Mouse (Mus musculus) left cerebral cortex, adult 9 months (tissue): Measurements from ENCODE around the gene Qtrt2.

Experiments used
- DNase-seq, 2 experiments: peaks; one replicate each; pipeline ENCODE4 v3.0.0; 2022; ENCODE audit warnings: low spot score in 2 of 2

Gene Qtrt2

GRCm38 (mm10) chr16:43926341-43926859 is at the start of gene Qtrt2:
TSS of gene Qtrt2 (minus strand) at chr16:43926809.
- DNase-seq, result no peak

DNA sequence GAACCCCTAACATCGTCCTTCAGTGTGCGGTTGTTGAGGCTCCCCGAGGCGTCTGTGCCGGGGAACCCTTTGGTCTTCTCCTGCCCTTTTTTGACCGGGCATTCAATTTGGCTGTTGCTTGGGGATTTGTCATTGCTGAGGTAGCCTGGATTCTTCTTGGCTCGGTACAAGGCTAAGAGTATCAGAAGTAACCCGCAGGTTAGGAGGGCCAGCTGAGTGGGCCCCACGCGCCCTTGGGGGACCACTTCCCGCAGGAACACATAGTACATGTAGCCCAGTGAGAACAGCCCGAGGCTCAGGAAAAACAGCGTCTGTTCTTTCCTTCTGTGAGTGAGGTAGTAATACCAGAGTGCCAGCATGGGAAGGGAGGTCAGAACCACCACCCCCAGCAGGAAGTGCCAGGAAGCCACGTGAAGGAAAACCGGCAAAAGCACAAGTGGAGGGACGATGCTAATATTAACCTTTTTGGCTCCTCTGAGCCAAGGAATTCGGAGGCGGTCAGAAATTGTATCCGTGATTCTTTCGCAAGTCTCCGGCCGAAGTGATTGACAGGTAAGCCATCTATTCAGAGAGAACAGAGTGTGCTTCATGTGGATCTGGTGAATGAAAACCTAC is 47.1 kb upstream of the Qtrt2 start:
- DNase-seq, result no peak

DNA sequence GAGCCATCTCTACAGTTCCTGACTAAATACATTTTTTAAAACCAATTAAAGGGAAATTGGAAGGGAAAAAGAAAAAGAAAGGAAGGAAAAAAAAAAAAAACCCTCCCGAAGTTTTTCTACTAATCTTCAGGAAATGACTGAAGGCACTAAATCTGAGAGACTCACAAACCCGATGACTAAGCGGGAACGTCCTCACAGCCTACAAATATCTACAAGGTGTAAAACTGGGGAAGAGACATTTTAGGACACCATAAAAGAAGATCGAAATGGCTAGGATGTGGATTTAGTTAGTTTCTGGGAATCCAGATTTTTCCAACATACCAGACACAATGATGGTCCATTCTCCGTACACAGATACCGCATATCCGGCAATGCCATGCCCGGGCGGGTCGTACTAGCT is 46.5 kb upstream of the Qtrt2 start:
- DNase-seq, result no peak

DNA sequence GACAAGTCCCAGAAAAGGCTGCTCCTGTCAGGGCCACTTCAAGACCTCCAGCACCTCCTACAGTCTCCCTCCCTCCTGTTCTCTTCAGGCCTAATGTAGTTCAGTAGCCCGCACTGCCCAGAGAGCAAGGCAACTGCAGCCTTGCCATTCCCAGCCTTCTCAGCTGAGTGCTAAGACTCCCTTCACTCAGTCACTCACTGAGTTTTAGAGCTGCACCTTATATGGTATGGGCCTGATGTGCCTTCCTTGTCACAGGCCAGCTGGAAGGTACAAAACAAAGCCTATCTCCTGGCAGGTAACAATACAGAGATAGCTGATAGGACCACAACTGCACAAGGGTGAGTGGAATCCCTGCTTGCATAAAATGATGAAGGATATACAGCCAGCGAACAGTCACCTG is 45.8 kb upstream of the Qtrt2 start:
- DNase-seq, result no peak

DNA sequence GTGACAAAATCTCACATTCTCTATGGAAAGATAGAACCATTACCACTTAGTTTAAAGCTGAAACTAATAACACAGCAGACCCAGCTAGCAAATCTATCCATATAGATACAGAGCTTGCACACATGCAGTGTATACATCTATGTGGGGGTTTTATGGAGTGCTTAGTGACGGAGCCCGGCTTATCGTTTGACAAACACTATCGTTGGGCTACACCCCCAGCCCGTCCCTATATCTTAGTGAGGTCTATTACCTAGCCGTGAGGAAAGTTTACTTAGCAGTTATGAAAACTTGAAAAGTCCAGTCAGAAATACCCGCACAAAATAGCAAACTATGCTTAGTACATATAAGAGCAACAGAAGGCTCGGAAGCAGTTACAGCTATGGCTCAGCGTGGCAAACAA is 45.1 kb upstream of the Qtrt2 start:
- DNase-seq, result no peak

DNA sequence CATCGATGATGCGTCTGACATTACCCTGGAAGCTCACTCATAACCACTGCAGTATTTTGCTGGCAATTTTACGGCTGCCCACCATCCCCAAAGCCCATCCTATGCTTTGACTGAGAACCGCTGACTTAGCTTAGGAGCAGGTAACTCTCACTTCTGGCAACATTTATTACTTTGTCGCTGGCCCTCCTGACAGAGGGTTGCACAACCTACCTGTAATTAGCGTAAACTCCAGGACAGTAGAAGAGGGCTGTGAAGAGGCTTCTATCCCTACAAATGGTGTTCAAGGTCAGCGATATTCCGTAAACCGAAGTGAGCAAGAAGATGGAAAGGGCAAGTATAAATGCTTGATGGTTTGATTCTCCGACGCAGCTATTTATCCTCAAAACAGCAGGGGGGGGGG is 44.6 kb upstream of the Qtrt2 start:
- DNase-seq, result no peak

DNA sequence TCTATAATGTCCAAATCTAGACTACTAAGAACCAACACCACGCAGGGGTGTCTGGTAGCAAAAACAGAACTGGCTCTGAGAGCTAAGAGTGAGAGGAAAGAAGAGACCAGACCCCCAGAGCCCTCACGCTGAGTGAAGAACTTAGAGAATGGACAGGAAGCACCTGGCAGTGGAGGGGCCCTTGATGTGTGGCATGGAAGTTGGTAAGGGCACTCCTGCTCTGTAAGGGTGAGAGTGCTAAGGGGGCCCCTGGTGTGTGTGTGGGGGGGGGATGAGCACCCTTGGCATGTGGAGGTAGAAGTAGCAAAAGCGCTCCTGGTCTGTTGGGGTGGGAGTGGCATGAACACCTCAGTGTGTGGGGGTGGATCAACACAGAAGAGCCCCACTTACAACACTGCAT is 43.8 kb upstream of the Qtrt2 start:
- no peak for DNase-seq

- DNase-seq, result no peak
These were observed 39.3 kb upstream of the Qtrt2 start for GRCm38 (mm10) chr16:43965781-43966389.

DNA sequence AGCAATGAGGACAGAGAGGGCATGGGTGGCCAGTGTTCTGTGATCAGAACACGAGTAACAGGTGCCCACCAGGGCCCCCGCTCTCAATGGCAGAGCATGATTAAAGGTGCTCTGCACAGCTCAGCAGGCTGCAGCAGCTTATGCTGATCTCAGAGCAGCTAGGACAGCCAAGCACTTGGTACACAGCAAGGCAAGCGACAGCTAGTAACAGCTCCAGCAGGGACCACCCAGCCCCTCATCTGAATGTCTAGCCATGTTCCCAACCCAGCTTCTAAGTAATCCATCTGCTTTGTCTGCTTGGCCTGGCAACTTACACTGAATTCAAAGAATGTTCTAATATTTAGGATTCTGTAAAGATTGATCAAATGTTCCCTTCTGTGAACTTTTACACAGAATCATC is 37.2 kb upstream of the Qtrt2 start:
- DNase-seq, result no peak

GRCm38 (mm10) chr16:43963291-43963690 is 36.7 kb upstream of the Qtrt2 start:
- DNase-seq, result no peak

GRCm38 (mm10) chr16:43958038-43958437 is 31.4 kb upstream of the Qtrt2 start:
- no peak for DNase-seq

DNA sequence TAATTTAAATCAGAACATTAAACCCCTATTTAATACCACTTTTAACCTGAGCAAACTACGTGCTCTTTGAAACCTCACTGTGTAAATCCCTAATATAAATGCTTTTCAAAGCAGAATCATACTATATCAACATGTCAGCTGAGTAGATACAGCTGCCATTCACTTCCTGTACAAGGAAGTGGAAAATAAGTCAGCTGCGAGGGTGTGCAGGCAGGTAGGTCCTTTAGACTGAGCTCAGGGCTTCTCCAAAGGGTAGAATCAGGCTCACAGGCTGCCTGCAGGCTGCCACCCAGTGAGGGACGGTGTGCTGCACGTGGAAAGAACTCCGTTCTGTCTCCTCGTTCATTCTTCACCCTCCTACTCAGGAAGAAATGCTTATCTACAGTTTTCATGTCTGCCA is 28.3 kb upstream of the Qtrt2 start:
- DNase-seq, result no peak

DNA sequence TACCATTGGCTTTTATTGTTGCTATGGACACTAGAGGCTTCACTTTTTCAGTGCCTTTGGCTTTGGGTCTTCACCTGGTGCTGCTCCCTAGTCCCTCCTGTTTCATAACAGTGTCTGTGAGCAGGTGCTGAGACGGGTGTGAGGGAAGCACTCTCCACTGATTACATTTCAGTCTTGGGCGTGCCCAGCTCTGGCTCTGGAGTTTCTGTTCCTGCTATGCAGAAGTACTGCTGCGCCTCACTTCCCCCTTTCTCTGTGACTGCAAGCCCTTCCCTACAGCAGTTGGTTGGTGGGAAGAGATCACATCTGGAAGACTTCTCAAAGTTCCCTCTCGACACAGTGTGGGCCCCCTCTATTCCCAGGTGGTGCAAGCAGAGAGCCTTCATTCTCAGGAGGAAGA is 25.0 kb upstream of the Qtrt2 start:
- DNase-seq, result no peak

DNA sequence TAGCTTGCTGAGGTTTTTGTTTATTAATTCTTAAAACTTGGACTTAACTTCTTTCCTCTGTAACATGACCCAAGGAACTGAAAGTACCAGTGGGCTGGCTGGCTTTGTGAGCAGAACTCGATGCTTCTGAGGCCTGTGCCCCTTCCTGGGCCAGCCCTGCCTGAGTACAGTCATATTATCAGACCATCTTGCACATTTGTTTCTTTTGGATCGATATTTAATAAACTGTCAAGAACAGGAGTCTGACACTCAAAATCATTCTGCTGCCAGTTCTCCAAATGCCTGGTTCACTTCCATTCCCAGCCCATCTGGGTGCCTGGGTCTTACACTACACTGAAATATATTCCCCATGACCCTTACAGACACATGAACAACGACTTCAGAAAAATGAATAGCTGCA is 19.3 kb upstream of the Qtrt2 start:
- DNase-seq, result no peak

- DNase-seq, result no peak
These were observed 18.7 kb upstream of the Qtrt2 start for GRCm38 (mm10) chr16:43945351-43945750.

GRCm38 (mm10) chr16:43940846-43941245 is 14.2 kb upstream of the Qtrt2 start:
- DNase-seq, result no peak

GRCm38 (mm10) chr16:43935892-43936291 is 9.3 kb upstream of the Qtrt2 start:
- no peak for DNase-seq

GRCm38 (mm10) chr16:43935367-43935766 is 8.8 kb upstream of the Qtrt2 start:
- no peak for DNase-seq

DNA sequence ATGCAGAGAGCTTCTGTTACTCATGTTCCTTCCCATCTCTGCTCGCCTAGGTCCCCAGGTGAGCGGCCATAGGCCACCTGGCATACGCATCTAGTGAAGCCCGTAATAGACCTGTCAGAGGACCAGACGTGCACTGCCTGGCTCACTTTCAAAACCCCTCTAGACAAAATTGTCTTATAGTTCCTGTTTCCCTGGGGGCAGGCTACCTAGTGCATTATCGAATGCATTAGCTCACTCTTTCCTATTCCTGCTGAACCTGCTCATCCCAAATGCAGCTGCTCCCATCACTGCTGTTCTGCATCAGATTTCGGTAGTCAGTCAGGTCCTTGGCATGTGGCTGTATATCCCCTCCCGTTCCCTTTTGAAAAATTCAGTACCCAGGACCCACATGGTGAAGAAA is 8.2 kb upstream of the Qtrt2 start:
- DNase-seq, result no peak

- no peak for DNase-seq
These were observed 6.4 kb upstream of the Qtrt2 start for GRCm38 (mm10) chr16:43933041-43933440.

GRCm38 (mm10) chr16:43932319-43932718 is 5.7 kb upstream of the Qtrt2 start:
- DNase-seq, result no peak

DNA sequence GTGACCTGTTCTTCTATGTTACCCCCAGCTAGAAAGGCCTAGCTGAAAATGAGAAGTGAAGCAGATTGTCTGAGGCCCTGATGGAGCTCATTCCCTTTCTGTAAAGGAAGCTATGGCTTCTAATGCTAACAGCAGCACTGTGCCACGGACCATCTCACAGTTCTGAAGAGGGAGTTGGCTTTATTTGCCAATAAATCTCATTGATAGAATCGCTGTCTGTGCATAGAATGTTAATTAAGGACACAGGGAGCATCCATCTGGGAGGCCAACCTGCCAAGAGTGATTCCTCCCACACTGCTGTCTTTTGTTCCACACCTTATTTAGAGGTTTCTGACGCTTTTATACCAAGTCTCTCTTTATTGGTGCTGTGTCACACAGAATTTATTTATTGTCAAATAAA is 4.9 kb upstream of the Qtrt2 start:
- DNase-seq, result no peak

DNA sequence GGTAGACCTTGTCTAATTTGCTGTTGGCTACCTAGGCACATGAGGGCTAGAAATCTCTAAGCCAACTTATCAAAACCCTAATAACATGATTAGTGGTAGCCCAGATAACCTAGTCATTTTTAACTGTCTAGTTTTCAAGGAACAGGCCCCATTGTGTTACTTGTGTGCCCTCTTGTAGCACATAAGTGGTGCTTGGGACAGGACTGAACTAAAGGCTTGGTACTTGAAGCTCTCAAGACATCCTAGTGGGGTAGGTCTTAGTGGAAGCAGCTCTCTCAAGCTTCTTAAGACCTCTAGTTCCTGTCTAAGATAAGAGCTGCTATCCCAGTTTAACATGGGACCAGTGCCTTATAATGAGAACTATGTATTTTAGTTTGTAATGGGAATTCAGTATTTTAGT is 4.0 kb upstream of the Qtrt2 start:
- DNase-seq, result no peak

DNA sequence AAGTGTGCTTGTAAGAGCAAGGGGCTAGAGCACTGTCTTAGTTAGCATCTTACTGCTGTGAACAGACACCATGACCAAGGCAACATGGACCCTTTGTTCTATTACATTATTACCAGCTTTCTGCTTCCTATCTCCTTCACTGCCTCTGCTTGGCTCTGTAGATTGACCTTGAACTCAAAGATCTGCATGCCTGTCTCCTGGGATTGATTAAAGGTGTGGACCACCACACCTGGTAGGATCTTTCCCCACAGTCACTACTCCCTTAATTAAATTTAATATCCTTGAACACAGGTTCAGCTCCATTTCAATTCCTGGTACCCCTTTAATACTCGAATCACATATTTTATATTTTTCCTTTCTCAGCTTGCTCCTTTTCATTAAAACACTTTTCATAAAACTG is 763 bp downstream of the Qtrt2 start:
- no peak for DNase-seq
